Mouse (Mus musculus) testis, postnatal 14 days (tissue): ENCODE results near the gene Rabep2.

Experiments
- DNase-seq: peaks from one replicate; pipeline ENCODE4 v3.0.0; 2021; ENCODE audit warnings: low spot score

Rabep2 gene

DNA sequence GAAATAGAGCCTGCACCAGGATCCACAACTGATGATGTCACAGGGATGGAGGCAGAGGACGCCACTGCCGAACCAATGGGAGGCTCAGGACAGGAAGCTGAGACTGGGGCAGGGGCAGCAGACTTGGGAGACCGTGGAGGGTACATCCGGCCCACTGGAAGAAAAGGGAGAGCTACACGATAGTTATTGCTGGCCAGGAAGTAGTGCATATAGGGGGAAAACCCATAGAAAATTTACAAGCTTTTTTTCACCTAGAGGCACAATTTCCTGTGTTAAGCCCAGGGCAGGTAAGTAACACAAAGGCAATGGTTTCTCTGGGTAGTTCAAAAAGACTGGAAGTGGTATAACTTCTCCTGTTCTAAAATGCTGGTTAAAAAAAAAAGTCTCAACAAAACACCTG is 67.9 kb downstream of the Rabep2 start:
- DNase-seq, result no peak

DNA sequence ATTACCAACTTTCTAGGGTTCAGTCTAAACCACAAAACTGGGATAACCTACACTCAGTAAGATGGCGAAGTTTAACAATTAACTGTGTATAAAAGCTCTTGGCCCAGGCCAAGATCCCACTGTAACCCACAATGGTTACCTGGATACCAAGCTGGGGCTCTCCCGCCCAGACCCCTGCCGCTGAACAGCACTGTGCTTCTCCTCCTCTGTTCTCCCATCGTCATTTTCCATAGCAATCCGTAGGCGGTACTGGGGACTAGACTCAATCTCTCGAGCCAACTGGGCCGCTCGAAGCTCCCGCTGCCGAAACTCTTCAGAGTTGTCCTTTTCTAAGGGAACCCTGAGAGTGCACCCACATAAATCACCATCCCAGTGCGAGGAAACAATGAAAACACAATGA is 69.4 kb downstream of the Rabep2 start:
- no peak for DNase-seq
